Mouse (Mus musculus): ENCODE measurements around the gene Gm17482. TPM values are rescaled to one million over a fixed set of nuclear protein-coding genes. Genes with fewer than 3 reads are reported as not detected.
"Not testable (repeated sequence)": the region's sequence is repeated elsewhere in the genome, so short reads cannot be mapped to it uniquely, and the experiment has no call there.

Gene Gm17482
- polyA plus RNA-seq, 1 experiment = not detected

DNA sequence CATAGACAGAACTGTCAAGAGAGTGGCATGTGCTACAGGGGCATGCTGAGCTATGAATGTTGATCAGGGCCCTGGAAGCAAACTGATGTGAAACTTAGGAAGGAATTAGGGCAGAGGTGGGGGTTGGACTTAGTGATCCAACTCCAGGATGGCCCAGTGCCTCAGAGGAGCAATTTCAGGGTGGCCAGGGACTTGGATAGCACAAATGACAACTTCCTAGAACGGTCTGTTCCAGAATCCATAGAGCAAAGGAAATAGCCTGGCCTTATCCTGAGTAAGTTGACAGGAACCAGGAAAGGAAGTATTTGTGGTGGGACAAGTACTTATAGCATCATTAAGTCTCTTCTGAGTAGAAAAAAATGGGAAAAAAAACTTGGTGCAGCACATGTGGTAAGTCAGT lies 5.4 kb downstream of the Gm17482 start:
- Histone ChIP-seq H3K36me3 (ENCODE audit: control insufficient read depth, insufficient read depth, low read length) (no peaks in the 10 kb centered on the region), H3K27ac (ENCODE audit: control insufficient read depth, insufficient read depth, low read depth, low read length) (no peak overlapping the region), H3K4me3 (ENCODE audit: control insufficient read depth, low read depth, low read length) (no peak overlapping the region), H3K27me3 (ENCODE audit: control insufficient read depth, insufficient read depth, low read length) (no peaks in the 10 kb centered on the region), H3K4me1 (ENCODE audit: control insufficient read depth, insufficient read depth, low read length) (no peaks in the 10 kb centered on the region)
- no peak for TF ChIP-seq CTCF (IDR thresholded peaks at IDR 0.05; ENCODE audit: control insufficient read depth, insufficient read depth, insufficient replicate concordance, low read depth, low read length)
- no peak for TF ChIP-seq POLR2A (IDR thresholded peaks at IDR 0.05; ENCODE audit: control insufficient read depth, low read depth, low read length)

DNA sequence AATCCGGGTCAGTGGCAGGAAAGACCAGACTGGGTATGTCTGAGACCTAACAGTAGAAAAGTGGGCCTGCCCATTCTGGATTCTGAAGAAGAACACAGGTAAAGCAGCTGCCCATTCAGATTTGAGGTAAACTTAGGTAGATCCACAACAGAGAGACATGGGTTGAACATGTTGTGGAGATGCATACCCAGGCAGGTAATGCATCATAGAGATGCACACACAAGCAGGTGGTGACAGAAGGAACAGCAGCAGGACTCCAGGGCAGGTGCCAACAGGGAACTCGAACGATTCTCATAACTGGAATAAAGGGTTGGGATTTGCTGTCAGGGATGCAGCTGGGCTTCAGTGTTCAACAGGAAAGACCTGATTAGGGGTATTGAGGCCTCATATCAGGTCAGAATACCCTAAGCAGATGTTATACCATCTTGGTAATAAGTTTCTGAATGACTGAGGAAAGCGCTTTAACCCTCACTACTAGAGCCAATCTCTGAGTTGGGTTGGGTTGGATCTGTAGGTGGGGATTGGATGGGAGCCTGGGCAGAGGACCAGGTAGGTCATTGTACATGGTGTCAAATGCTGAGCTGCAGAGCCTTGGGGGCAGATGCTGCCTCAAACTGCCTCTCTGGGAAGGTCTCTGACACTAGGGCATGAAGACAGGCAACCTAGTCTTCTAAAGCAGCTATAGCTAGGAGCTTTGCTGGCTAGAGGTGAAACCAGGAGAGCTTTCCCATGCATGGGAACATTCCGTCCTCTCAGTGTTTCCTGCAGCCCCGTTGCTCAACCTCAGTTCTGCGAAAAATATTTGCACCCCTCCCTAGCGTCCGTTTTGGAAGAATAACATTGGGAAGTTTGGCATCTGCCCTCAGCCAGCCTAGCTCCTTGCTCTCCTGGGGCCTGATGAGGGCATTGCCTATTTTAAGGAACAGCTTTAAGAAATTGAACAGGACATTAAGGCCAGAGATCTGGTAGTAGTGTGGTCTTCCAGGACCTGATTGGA lies 11.2 kb downstream of the Gm17482 start:
- H3K27me3 ChIP-seq (ENCODE audit: control insufficient read depth, insufficient read depth, low read length) = no peaks in the 10 kb centered on the region
- TF ChIP-seq CTCF (IDR thresholded peaks at IDR 0.05; ENCODE audit: control insufficient read depth, insufficient read depth, insufficient replicate concordance, low read depth, low read length) = no peak
- no peak for TF ChIP-seq POLR2A (IDR thresholded peaks at IDR 0.05; ENCODE audit: control insufficient read depth, low read depth, low read length)
- no peak overlapping the region for H3K27ac ChIP-seq (ENCODE audit: control insufficient read depth, insufficient read depth, low read depth, low read length)
- no peaks in the 10 kb centered on the region for H3K36me3 ChIP-seq (ENCODE audit: control insufficient read depth, insufficient read depth, low read length)
- no peak overlapping the region for H3K4me3 ChIP-seq (ENCODE audit: control insufficient read depth, low read depth, low read length)
- H3K4me1 ChIP-seq (ENCODE audit: control insufficient read depth, insufficient read depth, low read length) = no peaks in the 10 kb centered on the region

DNA sequence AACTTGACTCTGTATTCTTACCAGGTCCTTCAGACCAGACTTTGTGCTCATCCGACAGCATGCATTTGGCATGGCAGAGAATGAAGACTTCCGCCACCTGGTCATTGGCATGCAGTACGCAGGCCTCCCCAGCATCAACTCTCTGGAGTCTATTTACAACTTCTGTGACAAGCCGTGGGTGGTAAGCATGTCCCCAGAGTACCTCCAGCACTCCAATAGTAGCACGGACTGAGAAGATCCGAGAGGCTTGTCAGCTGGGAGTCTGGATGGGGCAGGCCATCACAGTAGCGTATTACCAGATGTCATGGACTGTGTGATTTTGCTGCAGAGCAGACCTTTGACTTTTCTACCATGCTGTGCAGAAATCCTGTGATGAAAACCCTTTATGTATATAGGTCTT lies 12.2 kb downstream of the Gm17482 start:
- H3K27ac ChIP-seq (ENCODE audit: control insufficient read depth, insufficient read depth, low read depth, low read length) = no peak overlapping the region
- H3K27me3 ChIP-seq (ENCODE audit: control insufficient read depth, insufficient read depth, low read length) = no peaks in the 10 kb centered on the region
- no peaks in the 10 kb centered on the region for H3K4me1 ChIP-seq (ENCODE audit: control insufficient read depth, insufficient read depth, low read length)
- TF ChIP-seq CTCF (IDR thresholded peaks at IDR 0.05; ENCODE audit: control insufficient read depth, insufficient read depth, insufficient replicate concordance, low read depth, low read length) (no peak), POLR2A (IDR thresholded peaks at IDR 0.05; ENCODE audit: control insufficient read depth, low read depth, low read length) (no peak)
- no peak overlapping the region for H3K4me3 ChIP-seq (ENCODE audit: control insufficient read depth, low read depth, low read length)
- H3K36me3 ChIP-seq (ENCODE audit: control insufficient read depth, insufficient read depth, low read length) = no peaks in the 10 kb centered on the region

DNA sequence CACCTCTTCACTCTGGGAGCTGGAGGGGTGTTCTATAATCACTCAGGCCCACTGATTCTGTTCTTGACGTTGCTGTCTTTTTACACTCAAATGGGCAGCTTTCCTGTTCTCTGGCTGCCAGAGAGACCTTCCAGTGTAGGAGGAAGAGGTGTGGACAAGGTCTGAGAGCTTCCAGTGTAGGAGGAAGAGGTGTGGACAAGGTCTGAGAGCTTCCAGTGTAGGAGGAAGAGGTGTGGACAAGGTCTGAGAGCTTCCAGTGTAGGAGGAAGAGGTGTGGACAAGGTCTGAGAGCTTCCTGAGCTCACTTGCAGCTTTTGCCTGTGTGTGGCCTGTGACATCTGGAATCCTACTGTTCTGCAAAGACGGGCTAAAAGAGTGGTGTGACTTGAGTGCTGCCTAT lies 13.3 kb downstream of the Gm17482 start:
- not testable (repeated sequence) for H3K4me1 ChIP-seq (ENCODE audit: control insufficient read depth, insufficient read depth, low read length); H3K27me3 ChIP-seq (ENCODE audit: control insufficient read depth, insufficient read depth, low read length); H3K4me3 ChIP-seq (ENCODE audit: control insufficient read depth, low read depth, low read length); H3K27ac ChIP-seq (ENCODE audit: control insufficient read depth, insufficient read depth, low read depth, low read length); H3K36me3 ChIP-seq (ENCODE audit: control insufficient read depth, insufficient read depth, low read length)

DNA sequence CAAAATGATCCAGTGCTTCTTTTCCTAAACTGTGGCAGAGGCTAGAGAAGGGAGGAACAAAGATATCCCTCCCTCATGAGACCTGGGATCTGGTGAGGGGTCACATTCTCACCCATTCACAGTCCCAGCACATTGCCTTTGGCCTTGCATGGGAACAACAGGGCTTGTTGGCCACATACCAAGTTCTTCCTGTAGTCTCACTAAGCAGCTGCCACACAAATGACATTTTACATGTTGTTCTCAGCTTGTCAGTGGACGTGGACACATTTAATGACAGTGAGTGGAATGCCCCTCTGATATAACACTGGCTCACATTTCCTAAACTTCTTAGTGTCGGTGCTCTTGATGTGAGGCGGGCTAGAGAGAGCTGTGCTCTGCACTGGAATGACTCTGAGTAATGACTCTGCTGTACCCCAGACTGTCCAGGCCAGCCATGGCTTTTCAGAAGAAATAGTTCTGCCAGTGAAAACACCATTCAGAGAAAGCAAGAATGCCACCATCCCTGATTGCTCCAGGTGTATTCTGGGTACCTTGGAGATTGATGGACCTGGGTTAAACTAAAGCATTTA lies 14.1 kb downstream of the Gm17482 start:
- H3K4me1 ChIP-seq (ENCODE audit: control insufficient read depth, insufficient read depth, low read length) = no peaks in the 10 kb centered on the region
- H3K4me3 ChIP-seq (ENCODE audit: control insufficient read depth, low read depth, low read length) = no peak overlapping the region
- no peaks in the 10 kb centered on the region for H3K36me3 ChIP-seq (ENCODE audit: control insufficient read depth, insufficient read depth, low read length)
- H3K27me3 ChIP-seq (ENCODE audit: control insufficient read depth, insufficient read depth, low read length) = no peaks in the 10 kb centered on the region
- TF ChIP-seq POLR2A (IDR thresholded peaks at IDR 0.05; ENCODE audit: control insufficient read depth, low read depth, low read length) = no peak
- no peak for TF ChIP-seq CTCF (IDR thresholded peaks at IDR 0.05; ENCODE audit: control insufficient read depth, insufficient read depth, insufficient replicate concordance, low read depth, low read length)
- no peak overlapping the region for H3K27ac ChIP-seq (ENCODE audit: control insufficient read depth, insufficient read depth, low read depth, low read length)

DNA sequence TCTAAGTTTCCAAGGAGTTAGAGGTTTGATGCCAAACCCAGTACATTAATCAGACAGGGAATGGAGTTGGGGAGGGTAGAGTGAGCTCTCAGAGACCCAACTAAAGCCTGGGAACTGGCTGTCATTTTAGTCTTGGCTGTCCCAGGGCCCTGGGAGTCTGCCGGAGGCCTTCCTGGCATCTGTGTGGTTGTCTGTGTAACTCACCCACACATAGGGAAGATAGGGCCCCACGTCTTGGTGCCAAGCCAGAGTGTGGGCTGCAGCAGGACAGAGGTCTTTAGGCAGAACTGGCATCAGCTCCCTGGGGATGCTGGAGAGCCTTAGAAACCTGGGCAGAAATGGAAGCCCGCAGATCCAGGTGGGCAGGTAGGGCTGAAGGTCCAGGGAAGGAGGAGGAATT lies 14.8 kb downstream of the Gm17482 start:
- Histone ChIP-seq H3K4me1 (ENCODE audit: control insufficient read depth, insufficient read depth, low read length) (no peaks in the 10 kb centered on the region), H3K27ac (ENCODE audit: control insufficient read depth, insufficient read depth, low read depth, low read length) (no peak overlapping the region), H3K4me3 (ENCODE audit: control insufficient read depth, low read depth, low read length) (no peak overlapping the region), H3K36me3 (ENCODE audit: control insufficient read depth, insufficient read depth, low read length) (no peaks in the 10 kb centered on the region), H3K27me3 (ENCODE audit: control insufficient read depth, insufficient read depth, low read length) (no peaks in the 10 kb centered on the region)
- no peak for TF ChIP-seq POLR2A (IDR thresholded peaks at IDR 0.05; ENCODE audit: control insufficient read depth, low read depth, low read length)
- TF ChIP-seq CTCF (IDR thresholded peaks at IDR 0.05; ENCODE audit: control insufficient read depth, insufficient read depth, insufficient replicate concordance, low read depth, low read length) = no peak

DNA sequence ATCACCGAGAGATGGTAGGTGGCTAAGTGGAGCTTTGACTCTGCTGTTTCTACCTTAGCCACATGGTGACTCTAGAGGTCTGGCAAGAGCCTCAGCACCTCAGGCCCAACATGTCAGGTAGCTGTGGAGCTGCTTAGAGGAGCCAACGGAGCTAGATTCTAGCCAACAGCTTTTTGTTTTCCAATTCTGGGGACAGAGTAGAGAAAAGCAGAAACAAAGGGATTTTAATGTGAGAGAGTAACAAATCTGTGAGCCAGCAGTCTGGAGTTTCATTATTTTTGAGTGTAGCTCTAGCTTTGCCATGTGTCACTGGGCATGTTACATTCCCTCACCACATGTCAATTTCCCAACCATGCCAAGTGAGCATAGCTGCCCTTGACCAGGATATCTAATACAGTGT lies 17.1 kb downstream of the Gm17482 start:
- H3K27me3 ChIP-seq (ENCODE audit: control insufficient read depth, insufficient read depth, low read length) = no peaks in the 10 kb centered on the region
- TF ChIP-seq POLR2A (IDR thresholded peaks at IDR 0.05; ENCODE audit: control insufficient read depth, low read depth, low read length) = no peak
- no peak for TF ChIP-seq CTCF (IDR thresholded peaks at IDR 0.05; ENCODE audit: control insufficient read depth, insufficient read depth, insufficient replicate concordance, low read depth, low read length)
- no peak overlapping the region for H3K4me3 ChIP-seq (ENCODE audit: control insufficient read depth, low read depth, low read length)
- H3K36me3 ChIP-seq (ENCODE audit: control insufficient read depth, insufficient read depth, low read length) = no peaks in the 10 kb centered on the region
- H3K4me1 ChIP-seq (ENCODE audit: control insufficient read depth, insufficient read depth, low read length) = no peaks in the 10 kb centered on the region
- H3K27ac ChIP-seq (ENCODE audit: control insufficient read depth, insufficient read depth, low read depth, low read length) = no peak overlapping the region

Measured in testis, adult 2 months (tissue).